Mouse (Mus musculus) spleen, adult 2 months (tissue): Measurements from ENCODE around the gene Golga5.

Source experiments
- CTCF ChIP-seq: fragments of 200-500 bp; IDR thresholded peaks from 2 replicates; pipeline ENCODE4 v1.5.1; 2011; ENCODE audit warnings: mild to moderate bottlenecking, inconsistent platforms; ENCODE audit not compliant: insufficient read depth, insufficient read length, insufficient replicate concordance; ENCODE audit errors: extremely low read depth
- POLR2A ChIP-seq: fragments of 200-500 bp; IDR thresholded peaks from 2 replicates; pipeline ENCODE4 v1.6.1; 2011; ENCODE audit warnings: low read depth, low read length, inconsistent platforms

- no peak for TF ChIP-seq CTCF
- no peak for TF ChIP-seq POLR2A
These were observed 47.2 kb downstream of the Golga5 start for GRCm38 (mm10) chr12:102516151-102516550.
